In genomic region chr2:125189197-125189596, GRCm38 (mm10) we compare ENCODE assay signal across 10 mouse cellular contexts. TPM values are rescaled to one million over a fixed set of nuclear protein-coding genes. Genes with fewer than 3 reads are reported as not detected.
A peak's percentile ranks its signal among the peaks of the same experiment; 100 is the strongest.
DNase-seq lines count a peak whose midpoint lies in the region; ATAC-seq and TF ChIP-seq lines count a peak whose summit lies in the region.
"Had no signal": no experiment of that assay in that cellular context is flagged by ENCODE, and none has a peak within 500 bp of the region (broad histone marks: within the 10 kb centered on the region; RNA-seq: fewer than 3 reads in every experiment).

No protein-coding gene starts in this region.

- no peaks in the 10 kb centered on the region for H3K36me3 ChIP-seq in neural tube, embryonic 15.5 days
- no peaks in the 10 kb centered on the region for H3K36me3 ChIP-seq in embryonic facial prominence, embryonic 11.5 days (replicated peaks; ENCODE audit: control insufficient read depth, insufficient read depth, low read depth, low read length)
- H3K36me3 ChIP-seq in hindbrain, embryonic 13.5 days: no peaks in the 10 kb centered on the region
- no peaks in the 10 kb centered on the region for H3K36me3 ChIP-seq in midbrain, postnatal 0 days (ENCODE audit: insufficient read depth, low read length)
- no peaks in the 10 kb centered on the region for H3K36me3 ChIP-seq in testis, adult 2 months (ENCODE audit: control insufficient read depth, insufficient read depth, low read length)

- H3K27me3 ChIP-seq in neural tube, embryonic 15.5 days (replicated peaks): no peaks in the 10 kb centered on the region
- H3K27me3 ChIP-seq in embryonic facial prominence, embryonic 11.5 days (ENCODE audit: control insufficient read depth, insufficient read depth, low read length): no peaks in the 10 kb centered on the region
- no peaks in the 10 kb centered on the region for H3K27me3 ChIP-seq in hindbrain, embryonic 13.5 days
- no peaks in the 10 kb centered on the region for H3K27me3 ChIP-seq in midbrain, postnatal 0 days (ENCODE audit: insufficient read depth, low read length)
- no peaks in the 10 kb centered on the region for H3K27me3 ChIP-seq in testis, adult 2 months (ENCODE audit: control insufficient read depth, insufficient read depth, low read length)

- DNase-seq in neural tube, embryonic 10.5 days (ENCODE audit: extremely low spot score, low spot score): peak; percentile 60
- DNase-seq in adrenal gland, postnatal 36 days: peak; percentile 24 to 54
- DNase-seq in embryonic facial prominence, embryonic 11.5 days (ENCODE audit: low spot score): peak; percentile 82
- DNase-seq in left cerebral cortex, adult 11 months (ENCODE audit: low spot score): peak; percentile 47
- DNase-seq in midbrain, postnatal 0 days (ENCODE audit: low spot score): peak; percentile 79

- H3K4me3 ChIP-seq in neural tube, embryonic 15.5 days (replicated peaks): no peak overlapping the region
- H3K4me3 ChIP-seq in embryonic facial prominence, embryonic 11.5 days (ENCODE audit: low read depth, low read length): no peak overlapping the region
- no peak overlapping the region for H3K4me3 ChIP-seq in hindbrain, embryonic 13.5 days
- H3K4me3 ChIP-seq in midbrain, postnatal 0 days (ENCODE audit: low read depth, low read length): no peak overlapping the region
- no peak overlapping the region for H3K4me3 ChIP-seq in testis, adult 2 months (ENCODE audit: control insufficient read depth, low read depth, low read length)

- no peak overlapping the region for H3K27ac ChIP-seq in neural tube, embryonic 15.5 days (replicated peaks)
- H3K27ac ChIP-seq in embryonic facial prominence, embryonic 11.5 days (replicated peaks; ENCODE audit: low read depth, low read length): no peak overlapping the region
- H3K27ac ChIP-seq in hindbrain, embryonic 13.5 days: no peak overlapping the region
- H3K27ac ChIP-seq in midbrain, postnatal 0 days (ENCODE audit: low read depth, low read length): no peak overlapping the region
- H3K27ac ChIP-seq in testis, adult 2 months (ENCODE audit: control insufficient read depth, insufficient read depth, low read depth, low read length): no peak overlapping the region

- no peak overlapping the region for H3K4me2 ChIP-seq in neural tube, embryonic 15.5 days
- H3K4me2 ChIP-seq in embryonic facial prominence, embryonic 11.5 days (ENCODE audit: low read depth, low read length): no peak overlapping the region
- H3K4me2 ChIP-seq in hindbrain, embryonic 13.5 days: no peak overlapping the region
- H3K4me2 ChIP-seq in midbrain, postnatal 0 days (ENCODE audit: low read depth, low read length, poor library complexity, severe bottlenecking): no peak overlapping the region

- peak; percentile 98 for TF ChIP-seq CTCF in midbrain, postnatal 0 days (IDR thresholded peaks at IDR 0.05)
- peak; percentile 75; the same call in 1 of the 2 replicates for TF ChIP-seq CTCF in testis, adult 2 months (IDR thresholded peaks at IDR 0.05; ENCODE audit: control insufficient read depth, insufficient read depth, insufficient replicate concordance, low read depth, low read length)

- no peaks in the 10 kb centered on the region for H3K4me1 ChIP-seq in neural tube, embryonic 15.5 days
- H3K4me1 ChIP-seq in embryonic facial prominence, embryonic 11.5 days (ENCODE audit: control insufficient read depth, insufficient read depth, low read length): no peaks in the 10 kb centered on the region
- H3K4me1 ChIP-seq in hindbrain, embryonic 13.5 days (replicated peaks): 0 out of 2 replicates have a peak, but pooled peaks cover 4% of the 10 kb centered on the region
- no peaks in the 10 kb centered on the region for H3K4me1 ChIP-seq in midbrain, postnatal 0 days (ENCODE audit: insufficient read depth, low read length)
- no peaks in the 10 kb centered on the region for H3K4me1 ChIP-seq in testis, adult 2 months (ENCODE audit: control insufficient read depth, insufficient read depth, low read length)

- no peak overlapping the region for H3K9ac ChIP-seq in neural tube, embryonic 15.5 days (replicated peaks)
- H3K9ac ChIP-seq in embryonic facial prominence, embryonic 11.5 days (replicated peaks; ENCODE audit: low read length): no peak overlapping the region
- H3K9ac ChIP-seq in hindbrain, embryonic 13.5 days: no peak overlapping the region
- no peak overlapping the region for H3K9ac ChIP-seq in midbrain, postnatal 0 days (replicated peaks; ENCODE audit: low read length, poor library complexity, severe bottlenecking)

- 5% methylated on average over 2 of the region's 2 CpGs for WGBS in neural tube, embryonic 15.5 days
- WGBS in embryonic facial prominence, embryonic 11.5 days: 2% methylated on average over 2 of the region's 2 CpGs
- WGBS in hindbrain, embryonic 13.5 days: 0% methylated on average over 2 of the region's 2 CpGs
- 4% methylated on average over 2 of the region's 2 CpGs for WGBS in midbrain, postnatal 0 days

- TF ChIP-seq POLR2A in testis, adult 2 months (IDR thresholded peaks at IDR 0.05; ENCODE audit: control insufficient read depth, low read depth, low read length): no peak

- ATAC-seq in neural tube, embryonic 15.5 days (ENCODE audit: low FRiP score): no peak
- 0 out of 2 replicates have a peak, but pooled peaks have one; percentile 62 for ATAC-seq in embryonic facial prominence, embryonic 11.5 days (replicated peaks; ENCODE audit: insufficient number of reproducible peaks, low FRiP score, low TSS enrichment, low read depth)
- ATAC-seq in hindbrain, embryonic 13.5 days (ENCODE audit: low FRiP score): 0 out of 2 replicates have a peak, but pooled peaks have one; percentile 49
- ATAC-seq in midbrain, postnatal 0 days (ENCODE audit: low FRiP score): 0 out of 2 replicates have a peak, but pooled peaks have one; percentile 47

- H3K9me3 ChIP-seq in neural tube, embryonic 15.5 days (replicated peaks): no peaks in the 10 kb centered on the region
- H3K9me3 ChIP-seq in embryonic facial prominence, embryonic 11.5 days (replicated peaks; ENCODE audit: control insufficient read depth, low read length): no peaks in the 10 kb centered on the region
- no peaks in the 10 kb centered on the region for H3K9me3 ChIP-seq in hindbrain, embryonic 13.5 days
- H3K9me3 ChIP-seq in midbrain, postnatal 0 days (ENCODE audit: low read length): no peaks in the 10 kb centered on the region

RNA-seq across cellular contexts. Expression of gene Slc12a1, which starts 36.9 kb away (rescaled TPM):
- 0.06 TPM in 2 replicates for polyA plus RNA-seq in neural tube, embryonic 15.5 days (2015; fragmentation: Nextera tagmentation; extraction: Ambion mirVana)
- not detected for total RNA-seq in adrenal gland, postnatal 36 days (2021)
- polyA plus RNA-seq in embryonic facial prominence, embryonic 11.5 days (2014; fragmentation: Nextera tagmentation; extraction: Ambion mirVana): not detected in 2 replicates
- 0.09 and 0.19 TPM in 2 replicates for polyA plus RNA-seq in hindbrain, embryonic 13.5 days (2015; fragmentation: Nextera tagmentation; extraction: Ambion mirVana)
- 0.05 and 0.44 TPM in 2 replicates for total RNA-seq in midbrain, postnatal 0 days (2014; rRNA removed)
- 0.06 TPM in 2 replicates for polyA plus RNA-seq in midbrain, postnatal 0 days (2015; fragmentation: Nextera tagmentation; extraction: Ambion mirVana)
- 0.14 and 0.22 TPM in 2 replicates for polyA plus RNA-seq in testis, adult 2 months (2012; rRNA removed)
- polyA plus RNA-seq: gonadal fat pad, adult 2 months; stomach, embryonic 16.5 days had no signal

RNA-seq across cellular contexts. Expression of gene Ctxn2, which starts 52.7 kb away (rescaled TPM):
- polyA plus RNA-seq in neural tube, embryonic 15.5 days (2015; fragmentation: Nextera tagmentation; extraction: Ambion mirVana): 21.9 and 29.0 TPM in 2 replicates
- total RNA-seq in adrenal gland, postnatal 36 days (2021): not detected
- not detected in 2 replicates for polyA plus RNA-seq in embryonic facial prominence, embryonic 11.5 days (2014; fragmentation: Nextera tagmentation; extraction: Ambion mirVana)
- polyA plus RNA-seq in hindbrain, embryonic 13.5 days (2015; fragmentation: Nextera tagmentation; extraction: Ambion mirVana): 5.0 and 5.4 TPM in 2 replicates
- 12.6 and 16.1 TPM in 2 replicates for total RNA-seq in midbrain, postnatal 0 days (2014; rRNA removed)
- polyA plus RNA-seq in midbrain, postnatal 0 days (2015; fragmentation: Nextera tagmentation; extraction: Ambion mirVana): 47.5 and 47.7 TPM in 2 replicates
- 0.43 and 0.80 TPM in 2 replicates for polyA plus RNA-seq in testis, adult 2 months (2012; rRNA removed)
- polyA plus RNA-seq: gonadal fat pad, adult 2 months; stomach, embryonic 16.5 days had no signal

RNA-seq across cellular contexts. Expression of gene Dut, which starts 57.8 kb away (rescaled TPM):
- polyA plus RNA-seq in neural tube, embryonic 15.5 days (2015; fragmentation: Nextera tagmentation; extraction: Ambion mirVana): 62.0 and 96.5 TPM in 2 replicates
- total RNA-seq in adrenal gland, postnatal 36 days (2021): 10 to 100 TPM; 18.8 to 31.6 TPM
- polyA plus RNA-seq in embryonic facial prominence, embryonic 11.5 days (2014; fragmentation: Nextera tagmentation; extraction: Ambion mirVana): 230 and 235 TPM in 2 replicates
- polyA plus RNA-seq in hindbrain, embryonic 13.5 days (2015; fragmentation: Nextera tagmentation; extraction: Ambion mirVana): 75.4 and 80.9 TPM in 2 replicates
- total RNA-seq in midbrain, postnatal 0 days (2014; rRNA removed): 24.7 and 48.9 TPM in 2 replicates
- polyA plus RNA-seq in midbrain, postnatal 0 days (2015; fragmentation: Nextera tagmentation; extraction: Ambion mirVana): 85.6 and 88.2 TPM in 2 replicates
- polyA plus RNA-seq in testis, adult 2 months (2012; rRNA removed): 21.8 and 31.2 TPM in 2 replicates
